Mouse (Mus musculus): ENCODE results near the gene Tyms. TPM values are rescaled to one million over a fixed set of nuclear protein-coding genes. Genes with fewer than 3 reads are reported as not detected.

Gene Tyms
- polyA plus RNA-seq, 1 experiment from 2014 or later, result 293 TPM

DNA sequence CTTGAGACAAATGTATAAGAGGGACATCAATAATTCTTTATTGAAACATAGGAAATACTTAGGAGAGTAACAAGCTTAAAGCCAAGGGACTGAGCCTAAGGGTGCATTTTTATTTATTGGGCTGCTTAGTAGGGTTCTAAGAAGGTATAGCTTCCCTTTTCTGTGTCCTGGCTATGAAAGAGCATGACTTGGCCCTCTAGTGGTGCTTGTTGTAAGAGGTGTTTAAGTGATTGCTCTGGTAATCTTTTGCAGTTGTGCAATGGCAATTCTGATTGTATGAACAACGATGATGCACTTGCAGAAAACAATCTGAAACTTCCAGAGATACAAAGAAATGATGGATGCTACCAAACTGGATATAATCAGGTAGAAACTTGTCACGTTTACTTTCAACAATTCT is 58.8 kb downstream of the Tyms start:
- Histone ChIP-seq H3K9ac (no peak overlapping the region), H3K4me1 (peaks cover 11% of the 10 kb centered on the region), H3K27me3 (no peaks in the 10 kb centered on the region), H3K27ac (no peak overlapping the region), H3K4me3 (no peak overlapping the region), H3K36me3 (no peaks in the 10 kb centered on the region), H3K9me3 (no peaks in the 10 kb centered on the region), H3K4me2 (no peak overlapping the region)
- ATAC-seq (ENCODE audit: insufficient number of reproducible peaks, insufficient read depth, low FRiP score, low TSS enrichment, low read depth), result no peak
- 48% methylated on average over 2 of the region's 2 CpGs for WGBS

DNA sequence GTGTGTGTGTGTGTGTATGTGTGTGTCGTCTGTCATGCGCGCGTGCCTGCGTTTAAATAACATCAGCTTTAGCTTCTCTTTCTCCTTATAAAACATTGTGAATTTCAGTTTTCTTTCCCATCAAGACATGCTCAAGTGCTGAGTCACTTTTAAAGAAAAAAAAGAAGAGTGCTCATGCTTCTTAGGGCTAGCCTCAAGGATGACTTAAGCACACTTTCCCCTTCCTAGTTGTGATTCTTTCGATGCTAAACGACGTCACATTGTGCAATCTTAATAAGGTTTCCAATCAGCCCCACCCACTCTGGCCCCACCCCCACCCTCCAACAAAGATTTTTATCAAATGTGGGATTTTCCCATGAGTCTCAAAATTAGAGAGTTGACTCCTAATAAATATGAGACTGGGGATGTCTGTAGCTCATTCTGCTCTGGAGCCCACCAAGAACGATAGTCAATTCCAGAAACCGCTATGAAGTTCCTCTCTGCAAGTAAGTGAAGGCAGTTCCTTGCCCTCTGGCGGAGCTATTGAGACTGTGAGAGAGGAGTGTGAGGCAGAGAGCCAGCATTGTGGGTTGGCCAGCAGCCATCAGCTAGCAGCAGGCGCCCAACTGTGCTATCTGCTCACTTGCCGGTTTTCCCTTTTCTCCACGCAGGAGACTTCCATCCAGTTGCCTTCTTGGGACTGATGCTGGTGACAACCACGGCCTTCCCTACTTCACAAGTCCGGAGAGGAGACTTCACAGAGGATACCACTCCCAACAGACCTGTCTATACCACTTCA is 60.5 kb downstream of the Tyms start, which contains the start of gene Il6:
Il6 (plus strand) TSS at position 389 of the 778 bp plus-strand sequence.
- H3K4me3 ChIP-seq, result no peak within 1 kb of the TSS
- peaks cover 11% of the 10 kb centered on the region for H3K4me1 ChIP-seq
- H3K27ac ChIP-seq, result 0 out of 2 replicates have a peak within 1 kb of the TSS, but pooled peaks have one; percentile 28
- H3K9ac ChIP-seq, result no peak within 1 kb of the TSS
- WGBS, result 53% methylated on average over 16 of the region's 16 CpGs
- no peaks in the 10 kb centered on the region; the same call in 1 of the 2 replicates for H3K27me3 ChIP-seq
- H3K4me2 ChIP-seq, result no peak within 1 kb of the TSS
- no peaks in the 10 kb centered on the region for H3K9me3 ChIP-seq
- no peaks in the 10 kb centered on the region for H3K36me3 ChIP-seq
- no peak for ATAC-seq (ENCODE audit: insufficient number of reproducible peaks, insufficient read depth, low FRiP score, low TSS enrichment, low read depth)

Other genes starting within 250 kb of the Tyms start
- 0.32 and 0.58 TPM in 2 replicates for gene Il6, start 60.5 kb downstream of the Tyms start, polyA plus RNA-seq (2015; fragmentation: Nextera tagmentation; extraction: Ambion mirVana)
- 0.47 and 1.2 TPM in 2 replicates for gene Garem2, start 31.5 kb upstream of the Tyms start, polyA plus RNA-seq (2015; fragmentation: Nextera tagmentation; extraction: Ambion mirVana)
- not detected in 2 replicates for gene 3110082J24Rik, start 32.5 kb upstream of the Tyms start, polyA plus RNA-seq (2015; fragmentation: Nextera tagmentation; extraction: Ambion mirVana)
- gene Hadha, start 81.5 kb upstream of the Tyms start, polyA plus RNA-seq (2015; fragmentation: Nextera tagmentation; extraction: Ambion mirVana), result 119 and 133 TPM in 2 replicates
- 115 and 127 TPM in 2 replicates for gene Hadhb, start 81.6 kb upstream of the Tyms start, polyA plus RNA-seq (2015; fragmentation: Nextera tagmentation; extraction: Ambion mirVana)
- not detected in 2 replicates for gene Adgrf3, start 132.1 kb upstream of the Tyms start, polyA plus RNA-seq (2015; fragmentation: Nextera tagmentation; extraction: Ambion mirVana)
- 17.6 and 17.8 TPM in 2 replicates for gene Selenoi, start 159.0 kb upstream of the Tyms start, polyA plus RNA-seq (2015; fragmentation: Nextera tagmentation; extraction: Ambion mirVana)
- gene Drc1, start 207.8 kb upstream of the Tyms start, polyA plus RNA-seq (2015; fragmentation: Nextera tagmentation; extraction: Ambion mirVana), result 0.13 and 0.51 TPM in 2 replicates